Mouse (Mus musculus) kidney, adult 2 months (tissue): ENCODE results near the gene Plau.

Experiments used
- CTCF ChIP-seq: fragments of 200-500 bp; conservative IDR thresholded peaks from 2 replicates; pipeline ENCODE4 v1.5.1; 2011; ENCODE audit warnings: low read depth, mild to moderate bottlenecking, control low read depth, low read length, moderate library complexity, mixed read lengths; ENCODE audit not compliant: insufficient read depth, insufficient read length
- POLR2A ChIP-seq: fragments of 200-500 bp; IDR thresholded peaks from one replicate; pipeline ENCODE4 v1.6.1; 2011; ENCODE audit warnings: low read depth, low read length, control low read depth

DNA sequence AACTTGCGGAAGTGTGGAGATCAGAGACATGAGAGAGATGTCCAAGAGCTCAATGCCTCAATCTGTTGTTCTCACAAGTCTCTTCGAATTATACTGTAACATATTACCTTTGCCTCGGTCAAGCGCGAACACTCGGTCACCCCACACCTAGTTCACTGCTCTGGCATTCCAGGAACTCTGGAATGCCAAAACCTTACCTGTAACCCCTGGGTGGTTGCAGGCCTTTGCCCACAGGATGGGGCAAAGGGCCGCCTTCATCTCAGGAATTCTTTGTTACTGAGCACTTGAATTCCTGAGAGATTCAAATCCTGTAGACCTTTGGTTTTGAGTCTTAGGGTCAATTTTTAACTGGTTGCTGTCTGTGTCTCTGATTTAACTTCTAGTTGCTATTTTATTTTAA, 29.9 kb downstream of the Plau start:
- TF ChIP-seq CTCF (no peak), POLR2A (no peak)
